Mouse (Mus musculus) liver, embryonic 16.5 days (tissue): ENCODE data around the gene Pim1. TPM values are rescaled to one million over a fixed set of nuclear protein-coding genes. Genes with fewer than 3 reads are reported as not detected.

Experiments used
- ATAC-seq: fragments of 200-750 bp; cut with Nextera tagmentation; 2 replicates; pipeline ENCODE4 v1.8.0; 2017; ENCODE audit warnings: low read depth, mild to moderate bottlenecking, moderate number of reproducible peaks, moderate library complexity
- H3K27ac ChIP-seq: fragments of 300-500 bp; sonication (generic); 2 replicates; pipeline ENCODE4 v1.5.1; 2014; ENCODE audit warnings: mild to moderate bottlenecking, low read length
- H3K27me3 ChIP-seq: fragments of 300-500 bp; sonication (generic); 2 replicates; pipeline ENCODE4 v1.6.1; 2014; ENCODE audit warnings: low read depth, low read length, mixed read lengths; ENCODE audit not compliant: control insufficient read depth, insufficient read depth
- H3K36me3 ChIP-seq: fragments of 300-500 bp; sonication (generic); 2 replicates; pipeline ENCODE4 v1.6.1; 2014; ENCODE audit warnings: mild to moderate bottlenecking; ENCODE audit not compliant: control insufficient read depth, insufficient read depth
- H3K4me1 ChIP-seq: fragments of 300-500 bp; sonication (generic); 2 replicates; pipeline ENCODE4 v1.6.1; 2014; ENCODE audit warnings: low read depth, low read length, mixed read lengths; ENCODE audit not compliant: control insufficient read depth
- H3K4me2 ChIP-seq: fragments of 300-500 bp; sonication (generic); 2 replicates; pipeline ENCODE4 v1.6.1; 2014; ENCODE audit warnings: low read depth, low read length, mixed read lengths
- H3K4me3 ChIP-seq: fragments of 300-500 bp; sonication (generic); 2 replicates; pipeline ENCODE4 v1.5.1; 2014; ENCODE audit warnings: low read depth, mild to moderate bottlenecking, low read length
- H3K9ac ChIP-seq: fragments of 300-500 bp; sonication (generic); 2 replicates; pipeline ENCODE4 v1.6.1; 2014; ENCODE audit warnings: low read depth, low read length
- H3K9me3 ChIP-seq: fragments of 300-500 bp; sonication (generic); replicated peaks from 2 replicates; pipeline ENCODE4 v1.6.1; 2016; ENCODE audit warnings: low read length; ENCODE audit not compliant: control insufficient read depth
- WGBS: fragments of 180-500 bp; shearing (Covaris S2); extraction: QIAGEN DNeasy Blood & Tissue Kit; methylation state at CpG from one replicate; pipeline ENCODE4 v1.1.7; 2014; ENCODE audit not compliant: insufficient replicate concordance; 5-methylcytosine and 5-hydroxymethylcytosine counted together
- polyA plus RNA-seq: library from polyadenylated mRNA; unstranded; fragments of >200 nt; fragmentation: Nextera tagmentation; extraction: Ambion mirVana; gene quantifications from 2 replicates; pipeline ENCODE4 v1.2.1, GENCODE M21; 2015

Gene Pim1
- polyA plus RNA-seq, 1 experiment from 2014 or later, result 74.7 TPM

DNA sequence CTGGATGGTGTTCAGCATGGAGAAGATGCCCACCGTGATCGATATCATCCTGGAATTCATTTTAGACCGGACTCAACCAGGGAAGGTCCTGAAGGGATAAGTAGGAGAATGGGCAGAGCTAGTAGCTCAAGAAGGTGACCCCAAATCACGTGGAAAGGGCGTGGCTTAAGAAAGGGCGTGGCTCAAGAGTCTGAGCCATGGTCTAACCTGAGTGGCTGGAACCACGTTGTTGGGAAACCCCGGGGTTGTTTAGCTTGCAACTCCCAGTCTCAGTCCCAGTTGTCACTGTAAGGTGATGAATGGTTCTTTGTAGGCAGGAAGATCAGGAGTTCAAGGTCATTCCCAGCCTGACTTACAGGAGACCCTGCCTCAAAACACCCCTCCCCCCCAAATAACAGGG, 29.2 kb downstream of the Pim1 start:
- WGBS, result 59% methylated on average over 8 of the region's 8 CpGs
- no peak overlapping the region for H3K4me3 ChIP-seq
- no peaks in the 10 kb centered on the region for H3K9me3 ChIP-seq
- peaks cover under 1% of the 10 kb centered on the region; the same call in 1 of the 2 replicates for H3K4me1 ChIP-seq
- ATAC-seq, result no peak
- no peak overlapping the region for H3K9ac ChIP-seq
- H3K4me2 ChIP-seq, result no peak overlapping the region
- H3K36me3 ChIP-seq, result no peaks in the 10 kb centered on the region
- H3K27me3 ChIP-seq, result no peaks in the 10 kb centered on the region
- H3K27ac ChIP-seq, result no peak overlapping the region

DNA sequence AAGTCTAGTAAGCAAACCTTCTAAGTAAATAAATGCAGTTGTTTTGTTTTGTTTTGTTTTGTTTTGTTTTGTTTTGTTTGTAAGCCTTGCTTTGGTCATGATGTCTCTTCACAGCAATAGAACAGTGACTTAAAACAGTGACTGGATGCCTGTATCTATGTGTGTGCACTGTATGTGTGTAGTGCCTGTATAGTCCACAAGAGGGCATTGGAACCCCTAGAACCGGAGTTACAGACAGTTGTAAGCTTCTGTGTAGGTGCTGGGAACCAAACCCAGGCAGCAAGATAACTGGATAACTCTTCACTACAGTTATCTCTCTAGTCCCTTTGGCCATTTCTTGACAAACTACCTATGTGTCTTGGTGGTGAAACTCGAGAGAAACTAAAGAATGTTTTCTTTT, 35.1 kb downstream of the Pim1 start:
- H3K4me3 ChIP-seq, result no peak overlapping the region
- no peaks in the 10 kb centered on the region for H3K4me1 ChIP-seq
- no peaks in the 10 kb centered on the region for H3K27me3 ChIP-seq
- H3K9me3 ChIP-seq, result no peaks in the 10 kb centered on the region
- H3K36me3 ChIP-seq, result no peaks in the 10 kb centered on the region
- H3K9ac ChIP-seq, result no peak overlapping the region
- 55% methylated on average over 2 of the region's 2 CpGs for WGBS
- no peak overlapping the region for H3K27ac ChIP-seq
- ATAC-seq, result no peak
- H3K4me2 ChIP-seq, result no peak overlapping the region

- ATAC-seq, result no peak
- H3K9ac ChIP-seq, result no peak overlapping the region
- H3K4me1 ChIP-seq, result no peaks in the 10 kb centered on the region
Measured at GRCm38 (mm10) chr17:29528568-29529187, 38.1 kb downstream of the Pim1 start.

DNA sequence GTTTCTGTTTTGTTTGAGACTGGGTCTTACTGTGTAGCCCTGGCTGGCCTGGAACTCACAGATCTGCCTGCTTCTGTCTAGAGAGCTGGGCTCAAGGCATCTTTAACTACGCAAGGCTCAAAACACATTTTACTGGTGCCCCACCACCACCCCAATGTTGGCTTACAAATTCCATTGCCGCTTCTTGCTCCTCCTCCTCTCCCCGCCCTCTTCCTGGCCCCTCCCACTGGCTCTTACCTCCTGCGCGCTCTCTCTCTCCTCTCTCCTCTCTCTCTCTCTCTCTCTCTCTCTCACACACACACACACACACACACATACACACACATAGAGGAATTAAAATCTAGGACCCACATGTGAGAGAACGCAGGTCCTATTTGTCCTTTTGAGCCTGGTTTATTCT, 40.0 kb downstream of the Pim1 start:
- Histone ChIP-seq H3K36me3 (no peaks in the 10 kb centered on the region), H3K4me2 (no peak overlapping the region), H3K9ac (no peak overlapping the region), H3K9me3 (no peaks in the 10 kb centered on the region), H3K27ac (no peak overlapping the region), H3K4me3 (no peak overlapping the region), H3K4me1 (no peaks in the 10 kb centered on the region), H3K27me3 (no peaks in the 10 kb centered on the region)
- ATAC-seq, result no peak
- WGBS, result 70% methylated on average over 6 of the region's 6 CpGs

More at GRCm38 (mm10) chr17:29528568-29529187, 38.1 kb downstream of the Pim1 start:
- no peak overlapping the region for H3K4me3 ChIP-seq
- H3K27me3 ChIP-seq, result no peaks in the 10 kb centered on the region
- H3K27ac ChIP-seq, result no peak overlapping the region
- no peak overlapping the region for H3K4me2 ChIP-seq
- H3K36me3 ChIP-seq, result no peaks in the 10 kb centered on the region
- 72% methylated on average over 8 of the region's 8 CpGs for WGBS
- no peaks in the 10 kb centered on the region for H3K9me3 ChIP-seq

GRCm38 (mm10) chr17:29531278-29531677, 40.7 kb downstream of the Pim1 start:
- H3K4me3 ChIP-seq, result no peak overlapping the region
- H3K4me1 ChIP-seq, result no peaks in the 10 kb centered on the region
- no peak for ATAC-seq
- H3K27me3 ChIP-seq, result no peaks in the 10 kb centered on the region
- no peak overlapping the region for H3K9ac ChIP-seq
- no peaks in the 10 kb centered on the region for H3K36me3 ChIP-seq
- no peak overlapping the region for H3K27ac ChIP-seq
- H3K9me3 ChIP-seq, result no peaks in the 10 kb centered on the region
- no peak overlapping the region for H3K4me2 ChIP-seq
- WGBS, result 60% methylated on average over 9 of the region's 9 CpGs

DNA sequence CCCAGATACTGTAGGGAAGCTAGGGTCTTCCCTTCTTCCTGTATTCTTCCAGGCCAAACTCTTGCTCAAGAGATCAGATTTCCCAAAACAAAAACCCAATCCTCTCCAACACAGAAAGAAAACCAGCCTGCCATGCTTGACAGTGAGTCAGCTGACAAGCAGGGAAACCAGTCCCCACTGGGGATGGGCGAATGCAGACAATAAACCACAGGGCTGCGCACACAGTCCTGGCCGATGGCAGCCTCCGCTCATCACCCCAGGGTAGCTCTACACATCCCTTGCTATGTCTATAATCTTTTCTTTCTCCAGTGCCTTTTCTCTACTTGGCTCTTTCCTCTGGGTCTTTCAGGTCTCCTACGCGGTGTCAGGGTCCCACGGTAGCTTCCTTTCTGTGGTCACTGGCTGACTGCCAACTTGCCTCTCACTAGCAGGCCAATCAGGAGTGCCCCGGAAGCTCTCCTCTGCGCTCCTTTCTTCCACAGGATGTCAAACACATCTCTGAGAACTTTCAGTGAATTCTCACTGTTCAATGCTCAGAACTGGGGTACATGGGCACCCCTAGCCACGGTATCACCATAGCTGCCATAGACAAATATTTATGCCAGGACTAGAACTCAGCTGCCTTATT, 41.3 kb downstream of the Pim1 start:
- H3K4me1 ChIP-seq, result no peaks in the 10 kb centered on the region
- H3K9me3 ChIP-seq, result no peaks in the 10 kb centered on the region
- H3K27ac ChIP-seq, result no peak overlapping the region
- H3K36me3 ChIP-seq, result no peaks in the 10 kb centered on the region
- no peaks in the 10 kb centered on the region for H3K27me3 ChIP-seq
- WGBS, result 18% methylated on average over 10 of the region's 10 CpGs
- H3K4me2 ChIP-seq, result no peak overlapping the region
- ATAC-seq, result no peak
- H3K4me3 ChIP-seq, result no peak overlapping the region
- H3K9ac ChIP-seq, result no peak overlapping the region

DNA sequence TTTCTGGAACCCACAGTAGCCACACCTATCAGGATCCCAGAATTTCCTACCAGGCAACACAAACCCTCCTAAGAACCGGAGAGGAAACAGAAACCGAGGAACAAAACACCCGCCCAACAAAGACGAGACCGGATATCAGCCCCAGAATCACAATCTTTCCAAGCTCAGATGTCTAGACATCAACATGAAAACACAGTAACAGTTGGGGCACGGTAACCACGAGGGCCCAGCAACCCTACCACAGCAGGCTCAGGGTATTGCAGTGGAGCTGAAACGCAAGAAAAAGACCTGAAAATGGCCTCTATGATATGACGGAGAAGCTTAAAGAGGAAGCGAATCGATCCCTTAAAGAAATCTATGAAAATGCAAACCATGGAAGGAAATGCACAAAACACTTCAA, 43.3 kb downstream of the Pim1 start:
- H3K36me3 ChIP-seq, result no peaks in the 10 kb centered on the region
- H3K9ac ChIP-seq, result no peak overlapping the region
- 57% methylated on average over 11 of the region's 11 CpGs for WGBS
- H3K4me3 ChIP-seq, result no peak overlapping the region
- H3K27ac ChIP-seq, result no peak overlapping the region
- no peak for ATAC-seq
- H3K27me3 ChIP-seq, result no peaks in the 10 kb centered on the region
- H3K4me2 ChIP-seq, result no peak overlapping the region
- H3K9me3 ChIP-seq, result no peaks in the 10 kb centered on the region
- no peaks in the 10 kb centered on the region for H3K4me1 ChIP-seq

DNA sequence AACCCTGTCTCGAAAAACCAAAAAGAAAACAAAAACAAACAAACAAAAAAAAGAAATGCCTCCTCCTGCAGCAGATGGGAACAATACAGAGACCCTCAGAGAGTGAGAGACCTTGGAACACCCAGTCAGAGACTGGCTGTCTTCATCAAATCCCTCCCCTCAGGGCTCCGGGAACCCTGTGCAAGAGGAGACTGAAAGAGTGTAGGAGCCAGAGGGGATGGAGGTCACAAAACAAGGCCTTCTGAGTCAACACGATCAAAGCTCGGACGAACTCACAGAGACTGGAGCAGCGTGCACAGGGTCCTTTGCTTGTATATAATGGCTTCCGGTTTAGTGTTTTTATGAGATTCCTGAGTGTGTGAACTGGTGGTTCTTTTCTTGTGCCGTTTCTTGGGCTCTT, 49.9 kb downstream of the Pim1 start:
- 69% methylated on average over 8 of the region's 8 CpGs for WGBS

DNA sequence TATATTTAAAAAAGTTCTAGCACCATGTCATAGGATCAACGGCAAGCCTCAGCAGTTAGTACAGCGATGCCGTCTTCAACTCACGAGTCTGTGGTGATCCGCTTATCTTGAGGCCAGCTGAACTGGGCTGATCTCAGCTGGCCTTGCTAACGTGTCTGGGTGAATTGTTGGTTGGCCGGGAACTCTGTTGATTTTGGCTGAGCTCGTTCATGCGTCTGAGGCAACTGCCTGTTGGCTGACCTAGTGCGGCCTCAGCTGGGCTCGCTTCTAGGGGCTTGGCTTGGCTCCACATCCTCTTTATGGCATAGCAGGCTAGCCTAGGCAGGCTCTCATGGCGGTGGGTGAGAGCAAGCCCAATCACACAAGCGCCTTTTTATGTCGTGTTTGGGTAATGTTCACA, 50.9 kb downstream of the Pim1 start:
- Histone ChIP-seq H3K27ac (no peak overlapping the region), H3K36me3 (no peaks in the 10 kb centered on the region), H3K27me3 (no peaks in the 10 kb centered on the region), H3K4me2 (no peak overlapping the region), H3K4me3 (no peak overlapping the region), H3K4me1 (no peaks in the 10 kb centered on the region), H3K9ac (no peak overlapping the region), H3K9me3 (no peaks in the 10 kb centered on the region)
- peak; percentile 64 for ATAC-seq
- 59% methylated on average over 14 of the region's 14 CpGs for WGBS

More for the DNA sequence above, 49.9 kb downstream of the Pim1 start:
- Histone ChIP-seq H3K9ac (no peak overlapping the region), H3K9me3 (no peaks in the 10 kb centered on the region), H3K4me1 (no peaks in the 10 kb centered on the region), H3K4me2 (no peak overlapping the region), H3K4me3 (no peak overlapping the region), H3K27ac (no peak overlapping the region), H3K36me3 (no peaks in the 10 kb centered on the region), H3K27me3 (no peaks in the 10 kb centered on the region)
- no peak for ATAC-seq
